Mouse (Mus musculus): ENCODE data around the gene Ly6c2.
"Not testable (repeated sequence)": the region's sequence is repeated elsewhere in the genome, so short reads cannot be mapped to it uniquely, and the experiment has no call there.

GRCm38 (mm10) chr15:75137739-75138138, 26.0 kb upstream of the Ly6c2 start:
- TF ChIP-seq CTCF (conservative IDR thresholded peaks at IDR 0.05; ENCODE audit: insufficient read depth, insufficient read length, low read depth, low read length); POLR2A (IDR thresholded peaks at IDR 0.05; ENCODE audit: low read depth, low read length): not testable (repeated sequence)

All from kidney, adult 2 months (tissue).